Mouse (Mus musculus) frontal cortex, postnatal 14 days (tissue): ENCODE measurements around the gene 9630041A04Rik.

Experiments used
- DNase-seq, 2 experiments: peaks; one replicate each; pipeline ENCODE4 v3.0.0; 2022; ENCODE audit warnings: low spot score in 2 of 2

Gene 9630041A04Rik

DNA sequence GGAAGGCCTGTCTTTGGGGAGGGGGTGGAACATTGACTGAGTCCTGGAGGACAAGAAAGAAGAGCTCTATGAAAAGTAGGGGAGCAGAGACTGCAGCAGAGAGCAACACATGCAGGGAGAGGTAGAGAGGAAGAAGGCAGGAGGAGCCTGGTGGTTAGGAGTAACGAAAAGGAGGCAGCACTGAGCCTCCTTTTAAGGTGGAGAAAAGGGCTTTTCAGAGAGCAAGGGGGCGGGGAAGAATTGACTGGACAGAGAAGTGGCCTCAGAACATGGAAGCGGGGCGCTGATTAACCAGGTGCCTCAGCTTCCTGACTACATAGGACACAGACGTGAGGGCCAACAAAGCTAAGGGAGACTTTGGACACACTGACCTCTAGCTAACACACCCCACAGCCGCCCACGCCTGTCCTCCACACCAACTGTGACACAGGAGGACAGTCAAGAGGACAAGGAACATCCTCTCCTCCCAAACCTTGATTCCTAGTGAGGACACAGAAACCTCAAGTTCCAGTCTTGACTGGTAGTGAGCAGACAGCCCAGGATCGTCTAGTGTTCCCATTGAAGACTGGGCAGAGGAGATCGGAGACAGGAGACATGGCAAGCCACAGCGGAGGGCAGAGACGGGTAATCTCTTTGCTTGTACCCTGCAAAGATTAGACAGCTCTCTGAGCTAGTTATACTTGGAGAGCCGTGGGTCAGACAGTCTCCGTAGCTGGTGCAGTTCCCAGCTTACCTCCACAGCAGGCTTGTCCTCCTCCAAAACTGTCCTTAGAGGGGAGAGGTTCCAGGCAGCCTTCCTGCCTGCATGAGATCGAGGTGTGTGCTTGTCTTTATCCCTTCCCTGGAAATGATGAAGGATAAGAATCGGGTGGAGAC, at the start of gene 9630041A04Rik:
Gene 9630041A04Rik (plus strand): TSS at position 246 of the 876 bp plus-strand sequence.
- DNase-seq, result no peak

DNA sequence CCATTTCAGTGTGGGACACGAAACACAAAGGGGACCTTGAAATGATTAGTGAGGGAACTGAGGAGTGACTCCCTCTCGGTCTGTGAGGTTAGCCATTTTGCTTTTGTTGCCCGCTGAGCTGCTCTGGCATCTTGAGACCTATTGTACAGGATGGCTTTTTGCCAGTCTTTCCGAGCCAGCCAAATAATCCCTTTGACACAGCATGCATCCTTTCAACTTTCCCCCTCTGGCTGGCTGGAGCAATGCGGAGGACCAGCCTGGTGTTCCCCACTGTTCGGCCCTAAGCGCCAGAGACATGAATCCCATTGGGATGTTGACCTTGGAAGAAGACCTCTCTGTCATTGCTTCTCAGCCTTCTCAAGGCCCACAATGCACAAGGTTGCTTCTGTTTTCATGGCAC, 37.7 kb upstream of the 9630041A04Rik start:
- DNase-seq, result no peak

DNA sequence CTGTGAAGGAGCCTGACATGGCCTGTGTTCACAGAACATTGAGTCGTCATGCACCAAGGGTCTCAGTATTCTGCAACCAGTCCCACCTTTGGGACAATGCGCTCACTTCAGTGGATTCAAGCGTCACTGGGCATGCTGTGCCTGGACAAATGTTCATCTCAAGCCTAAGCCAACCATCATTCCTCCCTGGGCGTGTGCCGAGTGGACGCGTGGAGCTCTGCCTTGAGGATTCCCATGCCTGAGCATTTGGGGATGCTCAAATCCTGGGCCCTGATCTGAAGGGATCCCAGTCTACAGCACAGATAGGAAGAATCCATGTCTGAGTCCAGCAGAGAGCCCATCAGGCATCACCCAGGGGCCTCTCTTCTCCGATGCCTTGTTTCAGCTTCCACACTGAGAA, 36.0 kb upstream of the 9630041A04Rik start:
- no peak for DNase-seq

GRCm38 (mm10) chr9:101833619-101834018, 28.0 kb upstream of the 9630041A04Rik start:
- no peak for DNase-seq

GRCm38 (mm10) chr9:101841101-101841500, 20.5 kb upstream of the 9630041A04Rik start:
- no peak for DNase-seq

- no peak for DNase-seq
Observed at GRCm38 (mm10) chr9:101843893-101844292, 17.7 kb upstream of the 9630041A04Rik start.

DNA sequence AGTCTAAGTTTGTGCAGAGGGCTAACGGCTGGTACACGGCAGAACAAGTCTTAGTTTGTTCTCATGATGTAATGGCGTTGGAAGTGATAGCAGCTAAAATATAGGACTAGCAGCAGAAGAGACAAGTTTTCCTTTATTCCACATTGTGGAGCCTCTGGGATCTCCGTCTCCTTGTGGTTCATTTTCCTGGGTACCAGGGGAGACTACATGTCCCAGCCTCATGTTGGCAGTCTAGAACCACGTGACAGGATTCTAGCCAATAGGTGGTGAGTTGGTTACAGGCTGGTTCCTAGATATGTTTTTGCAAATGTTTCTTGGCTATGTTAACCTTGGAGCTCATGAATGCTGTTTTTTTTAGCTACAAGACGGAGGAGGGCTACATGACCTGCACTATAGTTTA, 15.9 kb upstream of the 9630041A04Rik start:
- DNase-seq, result no peak

DNA sequence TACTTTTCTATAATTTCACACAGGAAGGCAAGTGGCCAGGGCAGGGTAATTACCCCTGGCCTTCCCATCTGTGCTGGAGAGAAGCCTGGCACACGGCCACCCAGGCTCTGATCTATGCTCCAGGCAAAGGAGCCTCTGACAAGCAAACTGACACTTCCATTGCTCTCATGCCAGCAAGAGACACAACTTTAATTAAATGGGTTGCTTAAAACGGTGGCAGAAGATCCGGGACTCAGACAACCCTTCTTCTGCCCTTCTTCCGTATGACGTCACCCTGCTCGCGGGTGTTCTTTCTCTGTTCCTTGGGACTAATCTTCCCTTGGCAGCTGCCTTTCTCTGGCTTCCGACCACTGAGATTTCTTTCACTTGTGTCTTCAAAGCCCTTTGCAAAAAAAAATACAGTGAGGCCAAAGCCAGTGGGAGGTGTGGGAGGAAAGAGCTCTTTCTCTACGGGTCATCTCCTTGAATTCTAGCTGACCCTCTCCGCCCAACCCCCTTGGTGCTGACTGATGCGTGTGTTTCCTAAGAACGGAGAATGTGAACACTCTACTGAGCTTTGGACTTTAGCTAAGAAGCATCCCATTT, 932 bp downstream of the 9630041A04Rik start:
- DNase-seq, result peak in 1 of 2 experiments; percentile 33

GRCm38 (mm10) chr9:101863130-101863529, 1.5 kb downstream of the 9630041A04Rik start:
- DNase-seq, result no peak

- DNase-seq, result no peak
Observed at GRCm38 (mm10) chr9:101868593-101868992, 7.0 kb downstream of the 9630041A04Rik start.

DNA sequence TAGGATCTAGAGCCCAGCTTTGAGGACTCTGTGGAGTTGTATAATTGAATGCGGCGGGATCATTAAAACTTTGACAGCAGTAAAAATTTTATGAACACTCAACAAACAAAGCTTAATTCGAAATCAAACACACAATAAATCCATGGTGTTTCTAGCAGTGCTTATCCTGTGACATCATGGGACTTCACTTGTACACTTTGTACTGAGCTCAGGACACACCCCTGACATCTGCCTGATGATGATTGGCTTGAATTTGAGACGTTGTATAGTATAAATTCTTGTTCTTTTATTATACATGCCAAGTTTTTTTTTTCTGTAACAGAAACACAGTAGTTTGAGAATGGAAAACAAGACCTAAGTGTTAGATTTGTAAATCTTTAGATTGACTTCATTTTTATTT, 8.4 kb downstream of the 9630041A04Rik start:
- DNase-seq, result no peak

GRCm38 (mm10) chr9:101875306-101875705, 13.7 kb downstream of the 9630041A04Rik start:
- DNase-seq, result no peak

- DNase-seq, result no peak
Observed at GRCm38 (mm10) chr9:101877109-101877987, 15.7 kb downstream of the 9630041A04Rik start.

DNA sequence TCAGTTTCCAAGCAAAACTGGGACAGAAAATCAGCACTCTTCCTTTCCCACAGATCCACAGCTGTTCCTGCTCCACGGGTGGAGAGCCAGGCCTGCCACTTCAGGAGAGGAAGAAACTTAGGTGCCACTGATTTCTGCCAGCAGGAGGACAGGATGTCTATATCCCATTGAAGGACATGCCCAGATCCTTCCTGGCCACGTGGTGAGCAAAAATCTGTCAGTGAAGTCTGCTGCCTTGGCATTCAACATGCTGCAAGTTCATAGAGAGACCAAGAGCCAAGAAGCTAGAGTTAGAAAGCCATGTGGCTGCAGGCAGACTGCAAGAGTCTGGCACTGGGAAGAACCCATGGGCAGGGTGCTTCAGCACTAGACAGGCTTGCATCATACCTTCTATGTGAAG, 21.7 kb downstream of the 9630041A04Rik start:
- no peak for DNase-seq

DNA sequence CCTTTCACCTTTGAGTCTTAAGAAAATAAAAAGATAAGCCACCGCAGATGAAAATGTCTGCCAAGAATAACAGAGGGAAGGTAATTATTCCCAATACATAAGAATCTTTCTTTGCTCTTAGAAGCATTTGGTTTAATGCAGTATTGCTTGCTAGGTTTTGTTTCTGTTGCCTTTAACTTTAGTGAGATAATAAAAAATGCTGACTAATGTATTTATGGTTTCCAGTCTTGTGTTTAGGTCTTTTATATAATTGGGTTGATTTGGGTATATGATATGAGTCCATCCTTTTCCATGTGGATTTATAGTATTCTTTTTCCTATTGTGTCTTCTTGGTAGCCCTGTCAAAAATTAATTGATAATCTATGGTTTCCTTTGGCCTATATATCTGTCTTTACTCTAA, 36.2 kb downstream of the 9630041A04Rik start:
- no peak for DNase-seq

GRCm38 (mm10) chr9:101903406-101903805, 41.8 kb downstream of the 9630041A04Rik start:
- DNase-seq, result no peak

DNA sequence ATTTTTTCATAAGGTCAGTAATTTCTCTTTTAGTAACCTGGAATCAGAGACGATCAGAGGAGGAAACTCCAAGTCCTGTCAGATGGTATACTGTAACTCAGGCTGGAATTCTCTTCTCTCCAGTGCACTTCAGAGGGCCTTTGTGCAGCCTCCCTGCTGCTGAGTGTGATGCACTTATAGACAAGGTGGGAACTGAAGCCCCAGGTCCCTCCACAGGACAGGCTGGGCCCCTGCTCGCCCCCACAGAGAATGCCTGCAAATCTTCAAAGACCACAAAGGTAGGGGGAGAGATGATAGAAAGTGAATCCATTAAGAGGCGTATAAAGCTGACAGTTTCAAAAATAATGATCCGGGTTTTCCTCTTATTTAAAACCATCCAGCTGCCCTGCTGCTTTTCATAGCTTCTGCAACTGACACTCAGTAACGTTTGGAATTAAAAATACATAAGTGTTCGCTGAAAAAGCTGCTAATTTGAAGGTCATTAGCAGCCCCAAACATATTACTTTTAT, 46.2 kb downstream of the 9630041A04Rik start:
- DNase-seq, result no peak

DNA sequence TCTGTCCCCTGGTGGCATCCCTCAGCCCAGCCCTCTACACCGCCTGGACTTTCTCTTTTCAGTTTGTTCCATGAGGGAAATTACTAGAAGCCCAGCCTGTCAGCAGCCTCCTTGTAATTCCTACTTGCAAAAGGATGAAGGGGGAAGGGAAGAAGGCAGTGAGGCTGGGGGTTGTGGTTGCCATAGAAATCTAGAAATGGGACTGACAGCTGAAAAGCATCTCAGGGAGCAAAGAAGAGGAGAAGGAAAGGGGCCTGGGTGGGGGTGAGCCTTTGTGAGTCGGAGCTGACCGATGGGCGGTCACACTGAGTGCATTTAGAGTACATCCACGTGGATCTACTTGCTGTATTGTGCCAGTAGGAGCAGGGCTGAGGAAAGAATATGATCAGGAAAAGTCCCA, 47.2 kb downstream of the 9630041A04Rik start:
- DNase-seq, result no peak

DNA sequence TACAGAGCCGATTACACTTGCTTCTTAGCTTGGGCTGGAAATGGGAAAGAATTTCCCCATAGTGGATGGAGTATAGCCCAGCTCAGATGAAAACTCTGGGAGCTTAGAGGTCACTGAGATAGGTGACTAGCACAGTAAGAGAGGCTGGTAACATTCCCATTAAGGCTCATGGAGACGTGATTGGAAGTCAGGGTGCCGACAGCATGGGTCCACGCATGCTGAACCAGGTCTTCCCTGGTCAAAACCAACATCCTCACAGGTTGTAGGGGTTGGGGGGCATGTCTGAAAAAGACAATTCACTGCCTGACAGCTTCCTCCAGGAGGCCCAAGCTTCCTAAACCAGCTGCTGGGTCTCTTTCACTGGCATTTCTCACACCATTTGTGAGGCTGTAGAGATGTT, 47.9 kb downstream of the 9630041A04Rik start:
- DNase-seq, result no peak

DNA sequence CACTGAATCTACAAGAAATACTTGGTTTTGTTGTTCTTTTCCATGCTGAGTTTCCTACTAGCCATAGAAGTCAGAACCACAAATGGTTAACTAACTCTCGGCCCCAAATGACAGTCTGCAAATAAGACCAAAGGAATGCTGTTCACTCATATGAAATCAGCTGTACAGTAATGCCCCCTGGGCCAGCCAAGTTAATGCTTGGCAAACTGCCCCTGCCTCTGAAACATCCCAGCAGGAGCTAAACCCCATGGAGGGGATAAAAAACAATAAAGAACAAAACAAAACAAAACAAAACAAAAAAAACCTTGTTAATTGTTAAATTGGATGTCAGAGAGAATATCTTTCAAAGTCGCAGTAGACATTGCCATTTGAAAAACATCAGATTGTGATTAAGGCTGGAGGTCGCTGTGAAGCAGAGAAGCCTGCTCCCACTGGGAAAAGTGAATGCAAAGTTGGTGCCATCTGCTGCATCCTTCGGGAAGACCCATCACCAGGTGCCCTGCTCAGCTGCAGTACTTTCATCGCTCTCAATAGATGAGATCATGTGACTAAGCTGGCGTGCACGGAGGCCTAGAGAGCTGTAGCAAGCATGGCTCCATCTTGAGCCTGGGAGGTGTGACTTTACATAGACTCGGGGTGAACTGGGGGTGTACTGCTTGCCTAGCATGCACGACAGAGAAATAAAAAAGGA, 49.7 kb downstream of the 9630041A04Rik start:
- DNase-seq, result no peak

- peak in 1 of 2 experiments; percentile 3 for DNase-seq
Observed at GRCm38 (mm10) chr9:101915082-101915481, 53.4 kb downstream of the 9630041A04Rik start.
